Mouse (Mus musculus) kidney, embryonic 14.5 days (tissue): ENCODE measurements around the gene Tnxb. TPM values are rescaled to one million over a fixed set of nuclear protein-coding genes. Genes with fewer than 3 reads are reported as not detected.

Experiments used
- ATAC-seq: fragments of 200-750 bp; cut with Nextera tagmentation; 2 replicates; pipeline ENCODE4 v1.8.0; 2017; ENCODE audit warnings: moderate number of reproducible peaks, mild to moderate bottlenecking, moderate TSS enrichment, moderate library complexity; ENCODE audit not compliant: low FRiP score, low TSS enrichment
- H3K27ac ChIP-seq: fragments of 300-500 bp; sonication (generic); 2 replicates; pipeline ENCODE4 v1.5.1; 2014; ENCODE audit warnings: low read depth, mild to moderate bottlenecking, low read length, moderate library complexity, mixed read lengths
- H3K27me3 ChIP-seq: fragments of 300-500 bp; sonication (generic); 2 replicates; pipeline ENCODE4 v1.6.1; 2014; ENCODE audit warnings: mild to moderate bottlenecking, low read length; ENCODE audit not compliant: control insufficient read depth, insufficient read depth
- H3K36me3 ChIP-seq: fragments of 300-500 bp; sonication (generic); 2 replicates; pipeline ENCODE4 v1.6.1; 2014; ENCODE audit warnings: low read length, mixed read lengths; ENCODE audit not compliant: control insufficient read depth, insufficient read depth
- H3K4me1 ChIP-seq: fragments of 300-500 bp; sonication (generic); 2 replicates; pipeline ENCODE4 v1.6.1; 2014; ENCODE audit warnings: low read length, mixed read lengths; ENCODE audit not compliant: control insufficient read depth, insufficient read depth
- H3K4me2 ChIP-seq: fragments of 300-500 bp; sonication (generic); replicated peaks from 2 replicates; pipeline ENCODE4 v1.6.1; 2014; ENCODE audit warnings: low read depth, mild to moderate bottlenecking, low read length
- H3K4me3 ChIP-seq: fragments of 300-500 bp; sonication (generic); 2 replicates; pipeline ENCODE4 v1.5.1; 2014; ENCODE audit warnings: mild to moderate bottlenecking, low read length
- H3K9ac ChIP-seq: fragments of 300-500 bp; sonication (generic); 2 replicates; pipeline ENCODE4 v1.6.1; 2014; ENCODE audit warnings: low read depth, mild to moderate bottlenecking, low read length, moderate library complexity
- H3K9me3 ChIP-seq: fragments of 300-500 bp; sonication (generic); 2 replicates; pipeline ENCODE4 v1.6.1; 2016; ENCODE audit warnings: low read length; ENCODE audit not compliant: control insufficient read depth
- WGBS: fragments of 180-500 bp; shearing (Covaris S2); extraction: QIAGEN DNeasy Blood & Tissue Kit; methylation state at CpG from one replicate; pipeline ENCODE4 v1.1.7; 2014; 5-methylcytosine and 5-hydroxymethylcytosine counted together
- polyA plus RNA-seq: library from polyadenylated mRNA; unstranded; fragments of >200 nt; fragmentation: Nextera tagmentation; extraction: Ambion mirVana; gene quantifications from 2 replicates; pipeline ENCODE4 v1.2.1, GENCODE M21; 2014

Gene Tnxb
- polyA plus RNA-seq, 1 experiment from 2014 or later = 0.15 TPM

GRCm38 (mm10) chr17:34646906-34647787 lies 23.2 kb upstream of the Tnxb start, which contains the start of gene Atf6b:
Atf6b (plus strand) TSS chr17:34647146.
- Histone ChIP-seq H3K4me3 (peak within 1 kb of the TSS; percentile 91), H3K4me2 (peak within 1 kb of the TSS; percentile 42), H3K27me3 (no peaks in the 10 kb centered on the region), H3K36me3 (peaks cover 33% of the 10 kb centered on the region), H3K9ac (peak within 1 kb of the TSS; percentile 89), H3K9me3 (no peaks in the 10 kb centered on the region), H3K4me1 (peaks cover 12% of the 10 kb centered on the region), H3K27ac (peak within 1 kb of the TSS; percentile 37; the same call in 1 of the 2 replicates)
- 1% methylated on average over 61 of the region's 66 CpGs for WGBS
- peak; percentile 96 for ATAC-seq

- Histone ChIP-seq H3K27ac (no peak overlapping the region), H3K9ac (peak overlapping the region; percentile 7; the same call in 1 of the 2 replicates), H3K36me3 (peaks cover 44% of the 10 kb centered on the region), H3K4me1 (peaks cover 12% of the 10 kb centered on the region), H3K4me2 (peak overlapping the region; percentile 42), H3K4me3 (peak overlapping the region; percentile 91), H3K27me3 (no peaks in the 10 kb centered on the region), H3K9me3 (no peaks in the 10 kb centered on the region)
- ATAC-seq = no peak
- 76% methylated on average over 16 of the region's 16 CpGs for WGBS
Observed at GRCm38 (mm10) chr17:34648141-34648890, 22.0 kb upstream of the Tnxb start.

- peaks cover 12% of the 10 kb centered on the region for H3K4me1 ChIP-seq
- no peak overlapping the region for H3K4me2 ChIP-seq
- peaks cover 53% of the 10 kb centered on the region for H3K36me3 ChIP-seq
- H3K27ac ChIP-seq = no peak overlapping the region
- H3K9me3 ChIP-seq = no peaks in the 10 kb centered on the region
- ATAC-seq = no peak
- H3K9ac ChIP-seq = no peak overlapping the region
- H3K27me3 ChIP-seq = no peaks in the 10 kb centered on the region
- H3K4me3 ChIP-seq = no peak overlapping the region
- WGBS = 87% methylated on average over 18 of the region's 18 CpGs
Observed at GRCm38 (mm10) chr17:34649106-34649864, 21.1 kb upstream of the Tnxb start.

- H3K27ac ChIP-seq = no peak overlapping the region
- H3K36me3 ChIP-seq = peaks cover 57% of the 10 kb centered on the region
- no peaks in the 10 kb centered on the region for H3K9me3 ChIP-seq
- H3K4me2 ChIP-seq = no peak overlapping the region
- H3K4me3 ChIP-seq = no peak overlapping the region
- H3K4me1 ChIP-seq = peaks cover 16% of the 10 kb centered on the region
- no peak for ATAC-seq
- no peak overlapping the region for H3K9ac ChIP-seq
- WGBS = 92% methylated on average over 14 of the region's 14 CpGs
- H3K27me3 ChIP-seq = no peaks in the 10 kb centered on the region
Observed at GRCm38 (mm10) chr17:34650781-34651180, 19.6 kb upstream of the Tnxb start.

GRCm38 (mm10) chr17:34651507-34652221 lies 18.7 kb upstream of the Tnxb start:
- H3K4me1 ChIP-seq = peaks cover 17% of the 10 kb centered on the region
- no peak for ATAC-seq
- H3K27ac ChIP-seq = no peak overlapping the region
- no peak overlapping the region for H3K4me2 ChIP-seq
- H3K9me3 ChIP-seq = no peaks in the 10 kb centered on the region
- peaks cover 56% of the 10 kb centered on the region for H3K36me3 ChIP-seq
- no peak overlapping the region for H3K4me3 ChIP-seq
- H3K27me3 ChIP-seq = no peaks in the 10 kb centered on the region
- 57% methylated on average over 19 of the region's 19 CpGs for WGBS
- H3K9ac ChIP-seq = no peak overlapping the region

- ATAC-seq = no peak
- Histone ChIP-seq H3K27me3 (no peaks in the 10 kb centered on the region), H3K4me3 (no peak overlapping the region), H3K9ac (no peak overlapping the region), H3K27ac (no peak overlapping the region), H3K36me3 (peaks cover 56% of the 10 kb centered on the region), H3K4me1 (peaks cover 16% of the 10 kb centered on the region), H3K9me3 (no peaks in the 10 kb centered on the region), H3K4me2 (no peak overlapping the region)
- 83% methylated on average over 10 of the region's 10 CpGs for WGBS
Observed at GRCm38 (mm10) chr17:34652546-34652945, 17.8 kb upstream of the Tnxb start.

GRCm38 (mm10) chr17:34652985-34653384 lies 17.4 kb upstream of the Tnxb start:
- Histone ChIP-seq H3K4me3 (no peak overlapping the region), H3K4me2 (no peak overlapping the region), H3K9me3 (no peaks in the 10 kb centered on the region), H3K9ac (no peak overlapping the region), H3K27me3 (no peaks in the 10 kb centered on the region), H3K27ac (no peak overlapping the region), H3K36me3 (peaks cover 56% of the 10 kb centered on the region), H3K4me1 (peaks cover 12% of the 10 kb centered on the region; the same call in 1 of the 2 replicates)
- no peak for ATAC-seq
- WGBS = 96% methylated on average over 8 of the region's 8 CpGs

- Histone ChIP-seq H3K9me3 (no peaks in the 10 kb centered on the region), H3K27ac (no peak overlapping the region), H3K4me1 (0 out of 2 replicates have a peak, but pooled peaks cover 10% of the 10 kb centered on the region), H3K36me3 (peaks cover 55% of the 10 kb centered on the region), H3K9ac (no peak overlapping the region), H3K4me2 (no peak overlapping the region), H3K27me3 (peaks cover 4% of the 10 kb centered on the region; the same call in 1 of the 2 replicates), H3K4me3 (no peak overlapping the region)
- no peak for ATAC-seq
- 66% methylated on average over 9 of the region's 9 CpGs for WGBS
Observed at GRCm38 (mm10) chr17:34653746-34654285, 16.5 kb upstream of the Tnxb start.
